Mouse (Mus musculus) T-cell, adult 2 months (primary cell): ENCODE results near the gene Gm20538.
A peak's percentile ranks its signal among the peaks of the same experiment; 100 is the strongest.

Source experiments
- DNase-seq: peaks from one replicate; pipeline ENCODE4 v3.0.0; 2022; ENCODE audit warnings: low spot score

Gm20538 gene

DNA sequence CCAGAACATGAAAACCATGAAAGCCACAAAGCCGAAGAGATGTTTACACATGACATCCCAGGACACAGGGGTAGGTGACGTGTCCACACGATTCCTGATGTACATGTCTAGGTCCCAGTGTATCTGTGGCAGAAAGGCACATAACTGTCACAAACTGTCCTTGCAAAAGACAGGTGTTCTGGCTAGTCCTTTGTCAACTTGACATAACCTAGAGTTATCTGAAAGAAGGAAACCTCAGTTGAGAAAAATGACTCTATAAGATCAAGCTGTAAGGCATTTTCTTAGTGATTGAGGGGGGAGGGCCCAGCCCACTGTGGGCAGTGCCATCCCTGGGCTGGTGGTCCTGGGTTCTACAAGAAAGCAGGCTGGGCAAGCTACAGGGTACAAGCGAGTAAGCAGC is at the start of gene Gm20538:
TSS of gene Gm20538 (minus strand) at position 101 of the 400 bp plus-strand sequence.
- no peak for DNase-seq

DNA sequence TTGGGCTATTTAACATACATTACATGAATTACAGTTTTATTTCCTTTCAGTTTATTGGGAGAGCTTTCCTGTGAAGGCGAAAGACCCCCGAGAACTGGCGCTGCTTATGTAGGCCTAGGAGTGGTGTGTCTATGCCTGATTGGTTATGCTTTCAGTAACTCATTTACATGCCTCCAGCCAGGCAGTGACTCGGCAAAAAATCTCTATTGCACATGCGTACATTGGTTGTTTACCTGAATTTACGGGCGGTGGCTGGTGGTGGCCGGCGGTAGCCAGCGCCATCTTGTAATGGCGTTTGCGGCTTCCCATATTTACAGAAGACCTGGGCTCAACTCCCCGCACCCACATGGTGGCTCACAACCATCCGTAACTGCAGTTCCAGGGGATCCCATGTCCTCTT is 41.5 kb upstream of the Gm20538 start:
- no peak for DNase-seq

DNA sequence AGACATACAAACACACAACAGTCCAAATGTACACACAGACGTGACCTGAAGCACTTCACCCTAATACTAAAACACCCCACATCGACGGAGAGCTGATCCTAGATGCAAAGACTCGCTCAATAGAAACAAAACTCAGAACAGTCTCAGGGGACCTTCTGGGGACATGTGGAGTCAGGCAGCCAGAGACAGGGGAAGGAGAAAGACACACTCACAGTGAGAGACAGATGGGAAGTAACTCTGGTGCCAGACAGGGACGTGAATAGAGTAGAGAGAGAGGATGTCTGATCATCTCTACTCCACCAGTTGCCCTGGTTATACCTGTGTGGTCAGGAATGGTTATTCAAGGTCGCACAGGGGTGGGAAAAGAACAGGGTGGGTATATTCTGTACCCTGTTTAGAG is 39.0 kb upstream of the Gm20538 start:
- DNase-seq: no peak

DNA sequence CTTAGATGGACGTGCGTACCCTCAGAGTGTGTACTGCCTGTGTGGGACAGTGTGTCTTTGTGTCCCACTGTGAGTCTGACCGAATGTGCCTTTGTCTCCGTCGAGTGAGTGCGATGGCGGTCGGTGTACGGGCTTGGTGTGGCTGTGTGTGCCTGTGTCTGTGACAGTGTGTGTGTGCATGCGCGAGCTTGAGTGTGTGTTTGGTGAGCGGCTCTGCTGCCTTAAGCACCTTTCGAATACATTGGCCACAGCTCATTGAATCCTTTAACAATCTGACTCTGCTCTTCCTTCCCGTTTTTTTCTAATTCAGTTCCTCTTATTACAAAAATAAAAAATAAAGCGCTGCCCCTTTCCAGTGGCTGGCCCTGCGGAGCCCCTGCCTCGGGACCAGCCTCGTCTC is 38.4 kb upstream of the Gm20538 start:
- DNase-seq: no peak

DNA sequence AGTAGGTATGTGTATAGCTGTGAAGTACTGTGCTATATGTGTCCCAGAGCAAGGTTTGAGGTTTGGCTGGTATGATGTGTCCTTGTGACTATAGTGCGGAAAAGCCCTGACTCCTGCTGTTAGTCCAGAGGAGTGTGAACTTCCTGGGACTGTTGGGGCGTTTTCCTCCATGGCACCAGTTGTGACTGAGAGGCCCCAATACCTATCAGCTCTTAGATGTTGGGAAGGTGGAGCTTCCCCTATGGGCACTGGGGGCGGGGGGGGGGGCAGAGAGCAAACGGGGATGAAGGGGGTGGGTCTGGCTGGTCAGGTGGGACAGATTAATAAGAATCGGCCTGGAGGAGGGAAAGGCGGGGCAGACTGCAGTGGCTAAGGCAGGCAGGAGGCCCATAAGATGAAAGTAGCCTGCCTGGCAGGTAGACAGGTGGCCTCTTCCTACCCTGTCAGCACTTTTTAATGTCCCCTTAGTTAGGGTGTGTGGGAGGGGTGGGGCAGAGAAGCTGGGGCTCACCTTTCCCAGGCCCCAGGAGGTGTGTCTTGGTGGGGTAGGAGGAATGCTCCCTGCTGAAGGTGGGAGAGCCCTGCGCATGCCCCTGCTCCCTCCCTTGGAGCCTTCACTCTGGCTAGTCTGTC is 37.1 kb upstream of the Gm20538 start:
- DNase-seq: no peak

DNA sequence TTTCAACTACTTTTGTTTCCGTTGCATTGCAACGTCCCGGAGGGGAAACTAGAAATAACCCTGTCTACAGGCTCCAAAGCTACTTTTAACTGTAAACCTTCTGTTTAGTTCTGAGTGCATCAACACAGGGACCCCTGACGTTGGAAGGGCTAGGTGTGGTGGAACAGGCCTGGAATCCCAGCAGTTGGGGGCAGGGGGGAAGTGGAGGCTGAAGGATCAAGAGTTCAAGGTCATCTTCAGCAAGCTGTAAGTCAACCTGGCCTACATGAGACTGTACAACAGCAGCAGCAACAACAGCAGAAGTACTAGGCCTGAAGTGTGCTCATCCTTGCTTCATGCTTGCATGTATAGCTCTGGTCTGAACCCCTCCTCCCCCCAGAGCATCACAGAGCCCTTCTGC is 35.4 kb upstream of the Gm20538 start:
- DNase-seq: no peak

DNA sequence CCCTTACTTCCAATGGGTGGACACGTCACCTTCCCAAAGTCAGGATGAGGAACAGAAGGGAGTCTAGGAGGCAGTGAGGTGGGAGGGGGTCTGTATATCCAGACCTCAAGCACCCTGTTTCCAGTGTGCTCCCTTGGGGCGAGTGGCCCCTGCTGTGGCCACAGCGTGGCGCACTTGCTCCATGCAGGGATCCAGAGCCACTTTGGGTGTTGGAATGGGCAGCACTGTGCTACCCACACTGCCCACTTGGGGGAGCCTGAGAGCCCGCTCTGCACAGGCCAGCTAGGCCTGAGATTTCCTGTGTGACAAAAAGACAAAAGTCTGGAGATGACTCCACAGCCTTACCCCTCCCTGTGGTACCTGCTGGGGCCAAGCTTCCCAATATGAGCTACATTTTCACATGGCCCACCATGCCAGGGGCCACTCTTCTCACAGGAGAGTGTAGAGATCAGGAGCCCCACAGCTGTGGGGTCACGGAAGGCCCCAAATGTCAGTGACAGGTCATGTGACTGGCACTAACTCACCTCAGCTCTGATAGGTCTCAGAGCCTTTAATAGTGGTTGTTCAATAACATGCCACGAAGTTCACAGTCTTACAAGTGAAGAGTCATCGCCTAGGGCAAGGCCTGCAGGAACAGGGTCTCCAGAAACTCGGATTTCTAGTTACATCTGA is 30.1 kb upstream of the Gm20538 start:
- peak; percentile 86 for DNase-seq

DNA sequence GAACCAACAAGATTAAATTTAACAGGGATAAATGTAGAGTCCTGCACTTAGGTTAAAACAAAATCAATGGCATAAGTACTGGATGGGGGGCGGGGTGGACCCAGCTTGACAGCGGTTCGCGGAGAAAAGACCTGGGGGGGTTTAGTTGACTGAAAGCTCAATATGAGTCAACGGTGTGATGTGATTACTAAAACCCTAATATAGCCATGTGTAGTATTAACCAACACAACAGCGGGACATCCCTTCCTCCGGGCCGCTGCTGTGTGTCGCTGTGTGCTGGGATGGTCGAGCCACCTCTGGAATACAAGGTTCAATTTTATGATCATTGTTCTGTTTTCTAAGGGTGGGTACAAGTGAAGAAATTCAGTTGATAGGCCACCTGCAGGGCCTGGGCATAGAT is 29.5 kb upstream of the Gm20538 start:
- DNase-seq: no peak

DNA sequence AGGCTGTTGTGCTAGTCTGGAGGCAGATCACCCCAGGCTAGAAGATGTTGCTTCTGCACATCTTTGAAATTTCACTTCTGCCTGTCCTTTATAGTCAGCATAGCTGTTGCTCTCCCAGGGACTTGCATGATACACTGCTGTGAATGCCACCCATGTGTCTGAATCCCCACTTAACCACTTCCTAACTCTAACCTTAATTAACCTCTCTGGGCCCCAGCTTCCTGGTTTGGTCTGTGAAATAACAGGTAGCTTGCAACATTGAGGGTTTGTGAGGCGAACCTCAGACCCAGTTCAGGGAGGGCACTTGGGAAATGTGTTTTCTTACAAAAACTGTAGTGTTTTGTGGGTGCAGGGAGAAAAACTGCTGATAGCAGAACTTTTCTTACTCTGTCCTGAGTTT is 25.4 kb upstream of the Gm20538 start:
- peak; percentile 55 for DNase-seq

DNA sequence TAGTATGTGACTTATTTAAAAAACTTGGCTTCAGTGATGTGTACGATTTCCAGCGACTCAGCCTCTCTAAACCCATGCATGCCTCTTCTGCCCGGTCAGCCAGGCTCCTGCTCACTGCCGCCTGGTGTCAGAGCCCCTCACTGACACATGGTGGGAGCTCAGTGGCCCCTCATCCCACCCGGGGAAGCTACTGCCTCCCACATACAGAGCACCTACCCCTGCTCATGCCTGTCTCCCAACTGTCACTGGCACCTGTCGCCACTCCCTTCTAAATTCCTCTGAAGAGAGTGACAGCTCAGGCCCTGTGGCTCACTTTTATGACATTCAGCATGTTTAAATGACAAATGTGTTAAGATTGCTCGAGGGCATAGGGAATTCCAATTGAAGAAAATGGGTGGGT is 23.6 kb upstream of the Gm20538 start:
- no peak for DNase-seq

DNA sequence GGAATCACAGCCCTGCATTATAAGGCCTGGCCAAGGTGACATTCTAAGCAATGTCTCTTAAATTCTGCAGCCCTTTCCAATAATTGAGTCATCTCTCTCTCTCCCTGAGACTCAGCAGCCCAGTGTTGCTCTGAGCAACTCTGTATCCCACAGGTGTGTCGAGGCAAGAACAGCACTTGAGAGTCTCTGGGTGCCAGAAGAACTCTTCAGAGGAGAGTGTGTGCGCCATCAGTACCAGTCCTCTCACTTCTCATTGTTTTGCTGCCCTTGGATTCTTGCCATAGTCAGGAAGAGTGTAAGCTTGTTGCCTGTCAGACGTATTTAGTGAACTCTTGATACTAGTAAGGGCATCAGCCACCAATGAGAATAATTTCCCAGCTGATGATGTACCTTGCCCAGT is 15.1 kb upstream of the Gm20538 start:
- DNase-seq: no peak

DNA sequence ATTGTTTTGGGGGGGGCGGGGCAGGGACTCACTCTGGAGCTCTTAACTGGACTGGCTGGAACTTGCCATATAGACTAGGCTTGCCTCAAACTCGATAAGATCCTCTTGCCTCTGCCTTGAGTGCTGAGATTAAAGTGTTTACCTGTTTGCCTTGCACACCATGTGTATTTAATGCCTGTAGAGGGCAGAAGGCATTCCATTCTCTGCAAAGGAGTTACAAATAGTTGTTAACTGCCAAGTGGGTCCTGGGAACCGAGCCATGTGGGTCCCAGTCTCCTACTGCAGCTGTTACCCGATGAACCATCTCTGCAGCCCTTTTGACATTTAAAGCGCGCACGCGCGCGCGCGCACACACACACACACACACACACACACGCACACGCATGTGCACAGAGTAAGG is 11.4 kb upstream of the Gm20538 start:
- DNase-seq: no peak

DNA sequence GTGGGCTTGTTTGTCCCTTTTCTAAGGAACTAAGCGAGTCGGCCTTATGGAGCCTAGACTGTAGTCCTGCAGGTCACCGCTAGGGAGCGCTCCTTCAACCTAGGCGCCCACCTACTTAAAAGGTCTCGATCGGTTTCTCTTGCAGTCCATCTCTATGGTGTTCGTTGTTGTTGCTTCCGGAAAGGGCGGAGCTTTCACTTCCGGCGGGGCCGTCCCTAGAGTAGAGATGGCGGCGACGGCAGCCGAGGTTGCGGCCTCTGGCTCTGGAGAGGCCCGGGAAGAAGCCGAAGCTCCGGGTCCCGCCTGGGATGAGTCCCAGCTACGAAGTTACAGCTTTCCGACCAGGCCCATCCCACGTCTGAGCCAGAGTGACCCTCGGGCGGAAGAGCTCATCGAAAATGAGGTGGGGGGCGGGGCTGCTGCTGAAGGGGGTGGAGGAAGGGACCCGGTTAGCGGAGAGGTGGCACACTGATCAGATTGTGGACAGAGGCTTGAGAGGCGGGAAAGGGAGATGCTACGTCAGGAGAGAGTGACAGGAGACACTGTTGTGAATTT is 10.1 kb upstream of the Gm20538 start, which contains the start of gene Hif1an:
TSS of gene Hif1an (plus strand) at position 199 of the 555 bp plus-strand sequence.
- DNase-seq: peak; percentile 95

DNA sequence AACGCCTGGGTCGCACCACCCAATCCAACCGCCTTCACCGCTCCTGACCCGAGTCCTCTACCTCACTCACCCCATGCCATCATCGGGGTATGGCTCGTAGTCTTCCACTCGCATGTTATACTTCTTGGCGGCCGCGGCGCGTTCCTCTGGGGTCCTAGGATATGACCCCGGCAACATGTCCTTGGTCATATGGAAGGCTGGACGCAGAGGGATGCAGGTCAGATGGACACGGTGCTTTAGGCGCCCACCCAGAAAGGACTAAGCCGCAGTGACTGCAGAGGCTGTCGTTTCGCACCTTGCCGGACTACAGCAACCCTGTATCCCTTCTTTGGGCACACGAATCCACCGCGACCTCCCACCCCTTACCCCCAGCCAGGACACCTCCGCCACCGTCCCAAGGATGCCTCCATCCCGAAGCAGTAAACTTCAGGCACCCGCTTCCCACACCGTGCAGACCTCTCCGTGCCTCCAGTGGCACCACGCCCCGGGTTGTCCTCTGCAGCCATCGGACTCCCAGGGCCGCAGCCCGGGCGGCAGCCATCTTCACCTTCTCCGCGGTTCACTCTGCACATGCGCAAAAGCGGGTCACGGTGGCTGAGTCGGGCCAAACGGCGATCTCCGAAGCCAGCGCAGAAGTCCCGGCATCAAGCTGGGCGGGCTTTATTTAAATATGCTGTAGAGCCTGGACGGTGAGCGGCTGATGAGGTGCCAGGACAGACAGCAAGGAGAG is 2.4 kb upstream of the Gm20538 start, which contains the start of gene Ndufb8:
TSS of gene Ndufb8 (minus strand) at position 580 of the 730 bp plus-strand sequence.
- DNase-seq: peak; percentile 92

DNA sequence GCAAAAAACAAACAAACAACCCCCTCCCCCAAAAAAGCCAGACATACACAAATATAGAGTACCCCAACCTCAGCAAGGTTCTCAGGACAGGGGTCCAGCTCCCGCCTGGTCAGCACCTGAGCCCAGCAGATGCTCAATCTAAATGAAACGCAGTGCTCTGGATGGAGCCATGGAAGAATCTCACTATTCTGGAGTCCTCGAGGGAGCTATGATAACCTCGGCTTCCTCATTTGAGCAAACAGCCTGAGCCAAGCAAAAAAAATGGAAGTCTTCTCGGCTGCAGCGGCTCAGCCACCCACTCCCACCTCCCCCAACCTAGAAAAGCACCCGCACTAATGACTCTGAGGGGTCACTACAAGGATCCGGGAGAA is 1.8 kb upstream of the Gm20538 start:
- DNase-seq: no peak

DNA sequence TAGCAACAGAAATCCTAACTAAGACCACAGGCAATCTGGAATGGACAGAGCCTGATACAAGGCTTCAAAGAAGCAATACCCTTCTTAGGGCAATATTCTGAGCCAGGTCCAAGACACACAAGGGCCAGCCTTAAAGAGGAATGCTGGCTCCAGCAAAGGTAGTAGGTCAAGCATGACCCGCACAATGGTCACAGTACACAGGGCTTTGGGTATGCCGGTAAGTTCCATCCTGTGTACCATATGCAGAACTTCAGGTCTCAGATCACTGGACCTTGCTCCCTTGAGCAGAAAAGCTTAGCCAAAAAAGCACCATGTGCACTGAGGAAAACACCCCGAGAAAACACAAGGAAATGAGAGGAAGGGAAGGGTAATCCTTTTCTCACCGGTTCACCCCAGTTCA is 655 bp upstream of the Gm20538 start:
- DNase-seq: no peak

DNA sequence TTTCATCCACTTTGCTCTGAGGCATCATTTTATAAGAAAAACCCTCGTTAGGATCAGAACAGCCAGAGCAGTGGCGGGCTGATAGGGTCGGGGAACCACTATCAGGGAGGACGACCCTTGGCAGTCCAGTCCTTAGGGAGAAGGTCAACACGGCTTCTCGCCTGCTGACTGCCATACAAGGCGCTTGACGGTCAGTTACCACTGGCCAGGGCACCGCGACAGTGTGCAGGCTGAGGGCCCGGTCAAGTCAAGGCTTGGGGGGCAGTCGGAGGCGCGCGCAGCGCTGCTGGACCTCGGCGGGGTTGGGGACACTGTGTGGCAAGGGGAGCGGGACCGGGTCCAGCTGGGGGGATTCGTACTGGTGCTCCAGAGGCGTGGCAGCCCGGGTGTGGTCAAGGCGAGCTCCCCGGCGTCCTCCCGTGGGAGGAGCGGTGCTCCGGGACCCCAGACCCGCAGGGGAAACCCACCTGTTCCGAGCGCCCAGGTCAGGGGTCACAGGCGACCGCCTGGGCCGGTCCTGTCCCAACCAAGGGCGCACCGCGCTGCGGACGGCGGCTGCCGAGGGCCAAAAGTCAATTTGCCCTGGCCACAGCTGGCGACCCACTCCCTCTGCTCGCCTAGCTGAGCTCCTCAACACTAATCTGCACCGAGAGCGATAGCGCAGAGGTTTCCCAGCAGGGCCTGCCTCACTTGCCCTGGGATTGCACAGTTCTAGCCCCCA is 7.2 kb downstream of the Gm20538 start, which contains the start of gene Sec31b:
TSS of gene Sec31b (minus strand) at position 544 of the 721 bp plus-strand sequence.
- no peak for DNase-seq

DNA sequence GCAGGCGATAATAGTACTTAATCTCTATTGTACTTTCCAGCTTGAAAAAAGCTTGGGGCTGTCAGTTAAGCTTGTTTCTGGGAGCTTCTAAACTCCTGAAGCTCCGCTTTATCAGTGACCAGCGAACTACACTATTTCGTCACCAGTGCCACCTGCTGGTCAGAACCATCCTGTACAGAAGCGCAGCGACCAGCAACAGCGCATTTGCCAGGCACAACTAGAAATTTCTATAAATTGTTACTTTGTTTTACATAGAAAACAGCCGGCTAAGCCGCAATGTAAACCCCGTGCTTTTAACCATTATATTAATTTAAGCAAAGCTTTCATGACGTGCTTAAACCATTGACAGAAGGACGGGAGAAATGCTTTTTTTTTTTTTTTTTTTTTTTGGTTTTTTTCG is 7.9 kb downstream of the Gm20538 start:
- peak; percentile 46 for DNase-seq

DNA sequence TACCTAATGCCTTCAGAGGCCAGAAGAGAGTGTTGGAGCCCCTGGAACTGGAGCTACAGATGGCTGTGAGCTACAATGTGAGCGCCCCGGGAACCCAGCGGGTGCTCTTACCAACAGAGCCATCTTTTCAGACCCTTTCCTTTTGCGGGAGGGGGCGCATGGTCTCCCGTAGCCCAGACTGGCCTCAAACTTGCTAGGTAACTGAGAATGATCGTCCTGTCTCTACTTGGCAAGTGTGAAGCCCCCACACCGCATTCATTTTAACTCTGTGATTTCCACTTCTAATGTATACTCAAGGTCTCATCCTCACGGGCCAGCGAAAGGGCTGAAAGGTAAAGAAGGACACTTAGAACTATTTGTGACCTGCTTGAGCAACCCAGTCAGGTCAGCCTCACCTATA is 8.3 kb downstream of the Gm20538 start:
- no peak for DNase-seq

DNA sequence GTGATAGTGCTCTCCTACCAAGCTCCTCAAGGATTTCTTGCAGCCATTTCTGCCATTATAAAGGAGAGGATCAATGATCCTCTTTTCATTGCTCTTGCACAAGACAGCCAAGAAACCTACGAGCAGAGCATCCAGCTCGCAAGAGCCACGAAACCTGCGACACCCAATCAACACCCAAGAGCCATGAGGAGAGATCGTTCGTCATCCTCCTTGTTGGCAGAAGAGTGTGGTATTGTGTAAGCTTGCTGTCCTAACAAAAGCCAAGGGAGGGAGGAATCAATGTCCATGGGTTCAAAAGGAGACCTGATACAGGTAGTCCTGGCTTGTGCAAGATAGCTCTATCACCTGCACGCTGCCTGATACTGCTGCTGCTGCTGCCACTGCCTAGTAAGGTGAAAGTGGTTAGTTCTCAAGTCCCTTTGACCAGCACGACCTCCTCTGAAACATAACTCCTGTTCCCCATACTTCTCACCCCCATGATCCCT is 9.9 kb downstream of the Gm20538 start:
- DNase-seq: no peak

DNA sequence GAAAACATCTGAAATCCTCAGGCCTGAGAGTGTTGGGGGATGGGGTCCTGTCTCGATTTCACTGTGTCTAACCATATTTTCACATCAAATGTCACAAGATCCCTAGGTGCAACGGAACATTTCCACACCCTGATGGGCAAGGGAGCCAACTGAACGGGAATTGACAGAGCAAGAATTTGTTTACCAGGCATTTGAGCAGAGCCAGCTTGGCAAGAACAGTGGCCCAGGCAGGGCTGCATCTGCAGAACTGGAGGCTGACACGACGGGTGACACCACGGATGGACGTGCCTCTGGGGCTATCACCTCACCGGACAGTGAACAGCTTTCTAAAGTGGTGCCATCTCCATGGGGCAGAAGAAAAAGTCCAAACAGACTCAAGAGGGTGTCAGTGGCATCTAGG is 15.2 kb downstream of the Gm20538 start:
- DNase-seq: no peak

DNA sequence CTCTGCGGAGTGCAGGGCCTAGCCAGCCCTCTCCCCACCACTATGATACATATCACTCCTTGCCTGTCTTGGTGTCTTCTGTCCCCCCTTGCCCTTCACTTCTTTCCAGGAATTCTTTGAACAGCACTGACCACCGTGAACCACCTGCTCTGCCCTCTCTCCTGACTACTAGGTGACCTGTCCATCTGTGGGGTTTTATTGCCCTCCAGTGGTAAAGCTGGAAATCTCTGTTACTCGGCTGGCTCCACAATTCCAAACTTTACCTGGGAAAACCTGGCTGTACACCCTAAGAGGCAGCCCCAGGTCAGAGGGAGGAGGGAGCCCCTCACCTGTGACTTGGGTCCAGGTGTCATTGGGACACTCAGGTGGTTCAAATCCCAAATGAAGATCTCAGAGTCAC is 17.3 kb downstream of the Gm20538 start:
- DNase-seq: no peak
